Comparison of ENCODE assay signal across 12 mouse cellular contexts in genomic region chr6:125447205-125447604, GRCm38 (mm10). TPM values are rescaled to one million over a fixed set of nuclear protein-coding genes. Genes with fewer than 3 reads are reported as not detected.
A peak's percentile ranks its signal among the peaks of the same experiment; 100 is the strongest.
DNase-seq lines count a peak whose midpoint lies in the region; ATAC-seq and TF ChIP-seq lines count a peak whose summit lies in the region.
"Had no signal": no experiment of that assay in that cellular context is flagged by ENCODE, and none has a peak within 500 bp of the region (broad histone marks: within the 10 kb centered on the region; RNA-seq: fewer than 3 reads in every experiment).

No protein-coding gene starts in this region.

- no peaks in the 10 kb centered on the region for H3K9me3 ChIP-seq in heart, embryonic 15.5 days (replicated peaks)
- H3K9me3 ChIP-seq in E14TG2a.4 (ENCODE audit: low read length) = peaks cover 7% of the 10 kb centered on the region
- no peaks in the 10 kb centered on the region for H3K9me3 ChIP-seq in embryonic facial prominence, embryonic 10.5 days
- H3K9me3 ChIP-seq in limb, embryonic 12.5 days = no peaks in the 10 kb centered on the region
- H3K9me3 ChIP-seq: hindbrain, embryonic 15.5 days had no signal

- intact Hi-C loops in heart, postnatal 25 days (cut with DNase I) = no loop called here

- 37% methylated on average over 4 of the region's 4 CpGs for WGBS in heart, embryonic 15.5 days
- WGBS in embryonic facial prominence, embryonic 10.5 days = 25% methylated on average over 4 of the region's 4 CpGs
- 31% methylated on average over 4 of the region's 4 CpGs for WGBS in limb, embryonic 12.5 days

- ATAC-seq in heart, embryonic 15.5 days (replicated peaks; ENCODE audit: insufficient number of reproducible peaks, insufficient read depth, low FRiP score, low read depth) = peak; percentile 60; the same call in 1 of the 2 replicates
- ATAC-seq in limb, embryonic 12.5 days (ENCODE audit: insufficient number of reproducible peaks, insufficient read depth, low FRiP score, low TSS enrichment, low read depth) = 0 out of 2 replicates have a peak, but pooled peaks have one; percentile 34
- no peak for ATAC-seq in activated CD4-positive, CD25-positive, alpha-beta regulatory T cell, adult 4 months

- H3K36me3 ChIP-seq in heart, embryonic 15.5 days = no peaks in the 10 kb centered on the region
- peaks cover 53% of the 10 kb centered on the region for H3K36me3 ChIP-seq in E14TG2a.4 (ENCODE audit: insufficient read depth, low read length)
- H3K36me3 ChIP-seq in embryonic facial prominence, embryonic 10.5 days (replicated peaks) = no peaks in the 10 kb centered on the region
- no peaks in the 10 kb centered on the region for H3K36me3 ChIP-seq in limb, embryonic 12.5 days
- H3K36me3 ChIP-seq: hindbrain, embryonic 15.5 days had no signal

- no peak overlapping the region for H3K9ac ChIP-seq in heart, embryonic 15.5 days
- no peak overlapping the region for H3K9ac ChIP-seq in limb, embryonic 12.5 days (replicated peaks)
- H3K9ac ChIP-seq: hindbrain, embryonic 15.5 days had no signal

- H3K27me3 ChIP-seq in heart, embryonic 15.5 days = no peaks in the 10 kb centered on the region
- no peaks in the 10 kb centered on the region for H3K27me3 ChIP-seq in E14TG2a.4 (ENCODE audit: insufficient read depth, low read length)
- no peaks in the 10 kb centered on the region for H3K27me3 ChIP-seq in embryonic facial prominence, embryonic 10.5 days (replicated peaks; ENCODE audit: low read depth, poor library complexity, severe bottlenecking)
- no peaks in the 10 kb centered on the region for H3K27me3 ChIP-seq in limb, embryonic 12.5 days
- H3K27me3 ChIP-seq: CH12.LX; hindbrain, embryonic 15.5 days had no signal

- H3K4me2 ChIP-seq in heart, embryonic 15.5 days = no peak overlapping the region
- no peak overlapping the region for H3K4me2 ChIP-seq in limb, embryonic 12.5 days
- H3K4me2 ChIP-seq: hindbrain, embryonic 15.5 days had no signal

- no peak overlapping the region for H3K27ac ChIP-seq in heart, embryonic 15.5 days
- H3K27ac ChIP-seq in embryonic facial prominence, embryonic 10.5 days (replicated peaks) = peak overlapping the region; percentile 73
- peak overlapping the region; percentile 72 for H3K27ac ChIP-seq in limb, embryonic 12.5 days
- H3K27ac ChIP-seq: hindbrain, embryonic 15.5 days had no signal

- TF ChIP-seq CTCF in E14TG2a.4 (conservative IDR thresholded peaks at IDR 0.05; ENCODE audit: low read length) = no peak

- H3K4me3 ChIP-seq in heart, embryonic 15.5 days = no peak overlapping the region
- H3K4me3 ChIP-seq in E14TG2a.4 (replicated peaks; ENCODE audit: low read length) = peak overlapping the region; percentile 41
- no peak overlapping the region for H3K4me3 ChIP-seq in embryonic facial prominence, embryonic 10.5 days
- H3K4me3 ChIP-seq in limb, embryonic 12.5 days (replicated peaks) = no peak overlapping the region
- H3K4me3 ChIP-seq: hindbrain, embryonic 15.5 days had no signal

- H3K4me1 ChIP-seq in heart, embryonic 15.5 days (replicated peaks) = no peaks in the 10 kb centered on the region
- H3K4me1 ChIP-seq in E14TG2a.4 (replicated peaks; ENCODE audit: low read depth, low read length) = peaks cover 90% of the 10 kb centered on the region
- peaks cover 15% of the 10 kb centered on the region for H3K4me1 ChIP-seq in embryonic facial prominence, embryonic 10.5 days
- H3K4me1 ChIP-seq in limb, embryonic 12.5 days (replicated peaks) = peaks cover 11% of the 10 kb centered on the region
- H3K4me1 ChIP-seq: hindbrain, embryonic 15.5 days had no signal

- no peak for DNase-seq in heart, postnatal 25 days (ENCODE audit: low spot score)
- peak; percentile 42 for DNase-seq in embryonic facial prominence, embryonic 10.5 days (ENCODE audit: low spot score)
- no peak for DNase-seq in spleen, postnatal 4 days (ENCODE audit: low spot score in 2 of 2)
- no peak for DNase-seq in neural tube, embryonic 10.5 days (ENCODE audit: extremely low spot score, low spot score)
- DNase-seq: cerebellum, adult 2 months; liver had no signal

RNA-seq across cellular contexts. Expression of gene Cd9, which starts 47.4 kb away (rescaled TPM):
- polyA plus RNA-seq in heart, embryonic 15.5 days (2015; fragmentation: Nextera tagmentation; extraction: Ambion mirVana) = 91.7 and 118 TPM in 2 replicates
- 10 to 100 TPM; 57.5 to 63.4 TPM for total RNA-seq in heart, postnatal 25 days (2021)
- 33.0 and 36.2 TPM in 2 replicates for polyA plus RNA-seq in embryonic facial prominence, embryonic 10.5 days (2016; fragmentation: Nextera tagmentation; extraction: Ambion mirVana)
- 65.5 and 71.0 TPM in 2 replicates for polyA plus RNA-seq in limb, embryonic 12.5 days (2016; fragmentation: Nextera tagmentation; extraction: Ambion mirVana)
- 100 to 1,000 TPM in 1 of 2 experiments, 10 to 100 TPM in 1; 73.3 to 104 TPM for polyA plus RNA-seq in activated CD4-positive, CD25-positive, alpha-beta regulatory T cell, adult 4 months (2017; shearing (Covaris generic))
